Mouse (Mus musculus) midbrain, embryonic 10.5 days (tissue): ENCODE measurements around the gene Nebl. TPM values are rescaled to one million over a fixed set of nuclear protein-coding genes. Genes with fewer than 3 reads are reported as not detected.

Experiments
- DNase-seq: peaks from one replicate; pipeline ENCODE4 v3.0.0-alpha.2; 2017; ENCODE audit warnings: low spot score
- H3K27ac ChIP-seq: fragments of 300-500 bp; sonication (generic); replicated peaks from 2 replicates; pipeline ENCODE4 v1.5.1; 2016; ENCODE audit warnings: mild to moderate bottlenecking
- H3K27me3 ChIP-seq: fragments of 300-500 bp; sonication (generic); 2 replicates; pipeline ENCODE4 v1.6.1; 2016; ENCODE audit warnings: low read depth, mild to moderate bottlenecking; ENCODE audit not compliant: poor library complexity, severe bottlenecking
- H3K36me3 ChIP-seq: fragments of 300-500 bp; sonication (generic); 2 replicates; pipeline ENCODE4 v1.6.1; 2016; ENCODE audit warnings: mild to moderate bottlenecking, moderate library complexity
- H3K4me1 ChIP-seq: fragments of 300-500 bp; sonication (generic); 2 replicates; pipeline ENCODE4 v1.6.1; 2016
- H3K4me3 ChIP-seq: fragments of 300-500 bp; sonication (generic); 2 replicates; pipeline ENCODE4 v1.5.1; 2016; ENCODE audit warnings: mild to moderate bottlenecking, moderate library complexity
- H3K9me3 ChIP-seq: fragments of 300-500 bp; sonication (generic); replicated peaks from 2 replicates; pipeline ENCODE4 v1.6.1; 2016; ENCODE audit warnings: mild to moderate bottlenecking
- WGBS: fragments of 180-500 bp; shearing (Covaris S2); methylation state at CpG from one replicate; pipeline ENCODE4 v1.1.7; 2016; 5-methylcytosine and 5-hydroxymethylcytosine counted together
- polyA plus RNA-seq: library from polyadenylated mRNA; unstranded; fragments of >200 nt; fragmentation: Nextera tagmentation; extraction: Ambion mirVana; gene quantifications from 2 replicates; pipeline ENCODE4 v1.2.1, GENCODE M21; 2016

The Nebl gene
- polyA plus RNA-seq, 1 experiment from 2014 or later, result 4.4 TPM

DNA sequence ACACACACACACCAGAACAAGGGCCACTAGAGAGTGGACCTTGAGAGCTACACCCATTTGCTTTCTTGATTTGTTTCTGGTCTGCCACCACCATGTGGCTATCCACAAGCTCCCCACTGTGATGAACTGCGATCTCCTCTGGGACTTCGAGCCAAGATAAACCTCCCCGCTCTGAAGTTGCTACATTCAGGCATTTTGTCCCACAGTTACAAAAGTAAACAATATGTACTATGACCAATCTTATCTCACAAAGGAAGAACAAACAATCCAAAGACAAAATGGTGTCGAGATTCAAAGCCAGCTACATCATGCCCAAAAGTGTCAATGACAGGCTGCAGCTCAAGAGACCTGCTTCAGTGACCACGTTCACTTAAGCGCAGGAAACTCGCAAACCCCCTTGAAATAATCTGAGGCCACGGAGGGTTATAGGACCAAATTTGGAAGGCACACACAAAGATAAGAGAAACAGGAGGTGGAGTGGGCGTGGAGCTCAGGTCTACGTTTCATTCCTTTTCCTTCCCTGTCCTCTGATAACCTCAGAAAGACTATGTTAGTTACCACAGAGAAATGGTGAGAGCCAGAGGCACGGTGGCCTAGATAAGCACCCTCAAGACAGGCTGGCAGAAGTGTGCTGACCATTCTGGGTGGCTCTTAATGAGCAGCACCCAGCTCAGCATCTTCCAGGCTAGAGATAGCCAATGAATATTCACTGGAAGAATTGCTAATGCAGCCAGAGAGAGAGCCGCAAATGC lies 7.8 kb downstream of the Nebl start:
- no peak overlapping the region for H3K27ac ChIP-seq
- H3K27me3 ChIP-seq, result peaks cover 41% of the 10 kb centered on the region
- no peak for DNase-seq
- H3K4me1 ChIP-seq, result peaks cover 10% of the 10 kb centered on the region
- H3K9me3 ChIP-seq, result no peaks in the 10 kb centered on the region
- no peaks in the 10 kb centered on the region for H3K36me3 ChIP-seq
- WGBS, result 77% methylated on average over 12 of the region's 12 CpGs
- no peak overlapping the region for H3K4me3 ChIP-seq

DNA sequence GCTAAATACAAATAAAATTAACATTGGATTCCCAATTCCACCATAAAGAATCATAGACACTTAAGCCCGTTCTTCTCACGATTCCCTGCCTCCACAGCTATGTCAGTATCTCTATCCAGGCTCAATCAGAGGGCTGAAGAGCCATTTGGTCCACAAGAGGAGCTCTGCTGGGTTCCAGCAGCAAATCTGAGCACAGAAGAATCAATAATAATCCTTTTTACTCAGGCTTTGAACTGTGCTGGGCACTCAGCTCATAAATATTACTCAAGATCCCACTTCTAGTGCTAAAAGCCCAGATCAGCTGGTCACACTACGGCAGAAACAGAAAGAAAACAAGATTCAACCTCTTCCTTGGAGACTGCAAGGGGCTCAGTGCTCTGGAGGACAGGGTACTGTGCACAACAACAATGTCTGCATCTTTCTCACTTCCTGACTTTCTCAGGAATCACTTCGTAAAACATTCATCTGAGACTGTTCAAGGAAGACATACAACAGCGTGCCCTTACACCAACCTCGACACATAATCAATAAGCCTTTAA lies 10.0 kb downstream of the Nebl start:
- Histone ChIP-seq H3K27me3 (peaks cover 19% of the 10 kb centered on the region), H3K9me3 (0 out of 2 replicates have a peak, but pooled peaks cover 3% of the 10 kb centered on the region), H3K36me3 (no peaks in the 10 kb centered on the region), H3K4me3 (no peak overlapping the region), H3K4me1 (peaks cover 16% of the 10 kb centered on the region), H3K27ac (no peak overlapping the region)
- no peak for DNase-seq
- WGBS, result 81% methylated on average over 6 of the region's 6 CpGs

DNA sequence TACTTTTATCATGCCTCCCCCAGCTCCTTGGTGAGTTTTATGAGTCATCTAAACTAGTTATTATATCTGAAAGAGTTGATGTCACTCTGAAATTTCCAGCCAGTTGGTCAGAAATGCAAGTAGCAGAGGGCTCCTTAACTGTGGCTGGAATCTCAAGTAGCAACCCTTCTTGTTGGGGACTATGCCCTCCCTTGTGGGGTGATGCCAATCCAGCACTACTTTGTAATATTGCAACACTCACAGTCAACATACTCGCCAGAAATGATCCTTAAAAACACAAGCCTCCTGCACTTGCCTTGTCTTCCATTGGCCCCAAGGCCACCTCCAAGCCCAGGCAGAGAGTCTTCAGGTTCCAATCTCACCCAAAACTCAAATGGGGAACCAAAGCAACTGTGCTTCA lies 13.0 kb downstream of the Nebl start:
- 82% methylated on average over 1 of the region's 1 CpGs for whole genome bisulfite sequencing
- Histone ChIP-seq H3K4me1 (peaks cover 18% of the 10 kb centered on the region), H3K27me3 (peaks cover 10% of the 10 kb centered on the region), H3K9me3 (0 out of 2 replicates have a peak, but pooled peaks cover 8% of the 10 kb centered on the region), H3K27ac (no peak overlapping the region), H3K36me3 (no peaks in the 10 kb centered on the region), H3K4me3 (no peak overlapping the region)
- no peak for DNase-seq

DNA sequence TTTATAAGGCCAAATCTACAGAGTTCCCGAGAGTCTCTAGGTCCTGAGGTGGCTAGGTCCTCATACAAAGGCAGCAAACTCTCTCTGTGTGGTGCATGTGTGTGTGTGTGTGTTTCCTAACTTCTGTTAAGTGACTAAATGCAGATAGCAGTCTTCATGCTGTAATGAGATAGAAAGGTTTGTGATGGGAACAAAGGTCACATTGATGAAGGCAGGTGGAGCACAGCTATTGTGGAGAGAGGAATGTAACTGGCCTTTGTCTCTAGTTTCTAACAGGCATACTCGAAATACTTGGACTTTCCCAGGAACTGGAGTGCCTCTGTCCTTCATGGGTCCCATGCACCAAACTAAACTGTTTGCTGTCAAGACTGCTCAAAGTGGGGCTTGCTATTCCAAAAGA lies 14.1 kb downstream of the Nebl start:
- Histone ChIP-seq H3K36me3 (no peaks in the 10 kb centered on the region), H3K27me3 (no peaks in the 10 kb centered on the region; the same call in 1 of the 2 replicates), H3K4me1 (peaks cover 18% of the 10 kb centered on the region), H3K4me3 (no peak overlapping the region), H3K9me3 (0 out of 2 replicates have a peak, but pooled peaks cover 8% of the 10 kb centered on the region), H3K27ac (no peak overlapping the region)
- 69% methylated on average over 2 of the region's 2 CpGs for WGBS
- no peak for DNase-seq

DNA sequence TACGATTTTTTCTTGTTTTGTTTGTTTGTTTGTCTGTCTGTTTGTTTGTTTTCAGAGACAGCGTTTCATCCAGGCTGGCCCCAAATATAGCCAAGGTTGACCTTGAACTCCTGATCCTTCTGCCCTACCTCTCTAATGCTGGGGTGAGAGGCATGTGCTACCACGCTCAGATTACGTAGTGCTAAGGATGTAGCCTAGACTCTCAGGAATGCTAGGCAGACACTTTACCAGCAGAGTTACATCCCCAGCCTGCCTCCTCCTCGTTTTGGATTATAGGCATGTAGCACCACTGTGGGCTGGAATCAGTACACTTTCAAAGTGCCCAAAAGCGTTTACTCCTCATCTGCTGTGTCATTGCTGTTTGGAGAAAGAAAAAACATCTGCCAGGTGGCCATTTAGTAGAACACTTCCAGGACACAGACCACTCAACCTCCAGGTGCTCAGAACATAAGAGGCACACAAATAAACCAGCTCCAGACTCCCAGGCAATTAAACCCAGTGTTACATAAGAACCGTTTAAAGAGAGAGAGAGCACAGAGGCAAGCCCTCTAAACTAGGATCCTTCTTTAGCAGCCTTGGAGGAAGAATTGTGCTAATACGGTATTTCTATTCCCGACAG lies 16.0 kb downstream of the Nebl start:
- DNase-seq, result no peak
- no peaks in the 10 kb centered on the region; the same call in 1 of the 2 replicates for H3K27me3 ChIP-seq
- 0 out of 2 replicates have a peak, but pooled peaks cover 10% of the 10 kb centered on the region for H3K9me3 ChIP-seq
- no peak overlapping the region for H3K4me3 ChIP-seq
- H3K36me3 ChIP-seq, result no peaks in the 10 kb centered on the region
- peaks cover 9% of the 10 kb centered on the region for H3K4me1 ChIP-seq
- H3K27ac ChIP-seq, result no peak overlapping the region
- WGBS, result 88% methylated on average over 9 of the region's 9 CpGs

DNA sequence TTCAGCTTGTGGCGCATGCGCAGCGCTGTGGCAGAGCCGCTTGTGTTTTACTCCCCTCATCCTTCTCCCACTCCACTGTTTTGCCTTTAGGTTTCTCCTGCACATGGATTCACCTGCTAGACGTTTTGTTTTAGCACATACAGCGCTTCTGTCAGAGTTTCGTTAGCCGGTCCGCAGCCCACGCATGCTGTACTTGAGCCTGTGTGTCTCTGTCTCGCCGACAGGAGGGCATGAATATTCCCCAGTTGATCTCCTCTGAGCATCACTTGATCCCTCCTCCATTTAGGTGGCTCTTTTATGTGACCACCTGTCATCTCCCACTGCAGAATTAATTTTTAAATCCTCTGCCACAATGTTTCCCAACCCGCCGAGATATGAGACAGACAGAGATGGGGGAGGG lies 16.6 kb downstream of the Nebl start:
- DNase-seq, result no peak
- no peak overlapping the region for H3K4me3 ChIP-seq
- H3K27me3 ChIP-seq, result no peaks in the 10 kb centered on the region
- 0 out of 2 replicates have a peak, but pooled peaks cover 10% of the 10 kb centered on the region for H3K9me3 ChIP-seq
- 87% methylated on average over 14 of the region's 14 CpGs for WGBS
- H3K4me1 ChIP-seq, result peaks cover 9% of the 10 kb centered on the region
- no peaks in the 10 kb centered on the region for H3K36me3 ChIP-seq
- no peak overlapping the region for H3K27ac ChIP-seq

DNA sequence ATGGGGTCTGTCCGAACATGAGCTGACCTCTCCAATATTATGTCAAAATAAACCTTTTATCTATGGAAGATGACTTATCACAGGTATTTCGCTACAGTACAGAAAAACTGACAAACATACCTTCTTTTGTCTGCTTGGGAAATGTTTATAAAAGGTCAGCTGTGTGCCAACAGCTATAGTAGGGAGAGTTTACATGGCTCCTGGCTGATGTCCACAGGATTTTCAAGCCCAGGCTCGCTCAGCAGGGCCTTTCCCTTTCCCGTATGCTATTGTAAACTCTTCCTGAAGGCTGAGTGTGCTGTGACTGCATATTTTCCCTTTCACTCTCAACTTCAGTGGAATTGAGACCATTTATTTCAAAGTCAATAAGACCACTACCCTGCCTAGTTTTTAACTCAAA lies 17.1 kb downstream of the Nebl start:
- Histone ChIP-seq H3K4me3 (no peak overlapping the region), H3K4me1 (peaks cover 9% of the 10 kb centered on the region), H3K36me3 (no peaks in the 10 kb centered on the region), H3K27ac (no peak overlapping the region), H3K9me3 (0 out of 2 replicates have a peak, but pooled peaks cover 10% of the 10 kb centered on the region), H3K27me3 (no peaks in the 10 kb centered on the region)
- WGBS, result 69% methylated on average over 4 of the region's 4 CpGs
- DNase-seq, result no peak

DNA sequence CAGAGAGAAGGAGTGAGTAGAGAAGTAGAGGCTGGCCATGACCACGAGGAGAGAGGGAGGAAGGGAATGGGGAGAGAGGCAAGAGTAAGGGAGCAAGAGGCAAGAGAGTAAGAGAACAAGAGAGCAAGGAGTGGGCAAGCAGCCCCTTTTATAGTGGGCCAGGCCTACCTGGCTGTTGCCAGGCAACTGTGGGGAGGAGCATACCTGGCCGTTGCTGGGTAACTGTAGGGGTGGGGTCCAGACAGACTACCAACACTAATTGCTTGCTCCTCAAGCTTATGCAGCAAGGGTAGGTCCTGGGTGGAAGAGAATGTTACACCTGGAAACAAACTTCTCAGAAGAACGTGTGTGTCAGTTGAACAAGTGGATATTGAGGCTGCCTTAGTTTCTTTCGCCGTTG lies 20.0 kb downstream of the Nebl start:
- Histone ChIP-seq H3K9me3 (0 out of 2 replicates have a peak, but pooled peaks cover 7% of the 10 kb centered on the region), H3K4me1 (0 out of 2 replicates have a peak, but pooled peaks cover 2% of the 10 kb centered on the region), H3K36me3 (no peaks in the 10 kb centered on the region), H3K27me3 (no peaks in the 10 kb centered on the region), H3K4me3 (no peak overlapping the region), H3K27ac (no peak overlapping the region)
- no peak for DNase-seq
- WGBS, result 90% methylated on average over 5 of the region's 5 CpGs

DNA sequence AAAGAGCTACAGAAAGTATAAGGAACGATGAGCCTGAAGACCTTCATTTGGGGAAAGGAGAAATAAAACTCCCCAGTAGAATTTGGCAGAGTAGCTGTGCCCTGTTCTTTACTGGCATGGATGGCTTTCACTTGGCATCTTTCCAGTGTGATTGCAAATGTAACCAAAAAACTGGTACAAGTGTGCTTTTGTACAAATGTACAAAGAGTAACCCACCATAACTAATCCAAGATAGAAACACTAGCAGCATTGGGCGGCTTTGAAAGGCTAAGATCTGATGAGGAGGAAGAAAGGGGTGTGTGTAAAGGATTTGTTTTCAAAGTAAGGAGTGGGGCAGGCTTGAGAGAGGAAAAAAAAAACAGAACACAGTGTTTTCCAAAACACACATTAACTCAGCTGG lies 21.2 kb downstream of the Nebl start:
- 0 out of 2 replicates have a peak, but pooled peaks cover 3% of the 10 kb centered on the region for H3K9me3 ChIP-seq
- H3K27ac ChIP-seq, result no peak overlapping the region
- no peak overlapping the region for H3K4me3 ChIP-seq
- H3K36me3 ChIP-seq, result no peaks in the 10 kb centered on the region
- DNase-seq, result no peak
- 76% methylated on average over 2 of the region's 2 CpGs for WGBS
- 0 out of 2 replicates have a peak, but pooled peaks cover 2% of the 10 kb centered on the region for H3K4me1 ChIP-seq
- H3K27me3 ChIP-seq, result no peaks in the 10 kb centered on the region

DNA sequence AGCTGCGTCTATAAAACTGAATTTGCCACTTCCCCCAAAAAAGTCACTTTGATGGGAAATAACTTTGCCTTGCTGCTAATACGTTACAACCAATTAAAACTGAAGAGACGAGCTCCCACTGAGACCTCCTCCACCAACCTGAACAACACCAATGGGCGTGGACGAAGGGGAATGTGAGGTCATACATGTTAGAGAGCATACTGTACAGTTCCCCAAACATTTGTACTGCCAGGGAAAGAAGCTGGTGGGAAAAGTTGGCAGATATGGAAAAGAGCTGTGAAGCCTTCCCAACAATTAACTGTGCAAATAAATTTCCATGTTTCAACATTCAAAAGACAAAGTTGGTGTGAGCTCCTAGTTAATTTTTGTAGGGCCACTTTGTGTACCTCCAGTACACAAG lies 25.3 kb downstream of the Nebl start:
- peaks cover 18% of the 10 kb centered on the region for H3K4me1 ChIP-seq
- no peaks in the 10 kb centered on the region for H3K36me3 ChIP-seq
- H3K27me3 ChIP-seq, result no peaks in the 10 kb centered on the region
- WGBS, result 87% methylated on average over 5 of the region's 5 CpGs
- no peak overlapping the region for H3K27ac ChIP-seq
- DNase-seq, result no peak
- no peak overlapping the region for H3K4me3 ChIP-seq
- H3K9me3 ChIP-seq, result no peaks in the 10 kb centered on the region

DNA sequence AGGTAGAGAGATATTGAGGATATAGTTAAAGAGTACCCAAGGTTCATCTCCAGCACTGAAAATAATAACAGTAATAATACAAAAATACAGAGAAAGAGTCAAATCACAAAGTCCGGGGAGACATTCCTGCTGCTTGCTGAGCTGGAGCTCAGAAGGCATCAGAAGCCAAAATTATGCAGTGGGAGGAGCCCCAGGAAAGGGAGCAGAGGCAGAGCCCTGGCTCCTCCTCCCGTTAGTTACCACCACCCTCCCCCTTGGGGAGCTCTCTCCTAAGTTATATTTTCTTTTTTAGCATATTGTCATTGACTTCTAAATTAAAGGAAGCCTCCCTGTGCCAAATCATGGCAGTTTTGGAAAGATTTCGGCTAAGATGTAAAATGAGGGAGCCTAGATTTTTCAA lies 25.8 kb downstream of the Nebl start:
- WGBS, result 67% methylated on average over 3 of the region's 3 CpGs
- H3K4me3 ChIP-seq, result no peak overlapping the region
- no peaks in the 10 kb centered on the region for H3K9me3 ChIP-seq
- peaks cover 23% of the 10 kb centered on the region for H3K4me1 ChIP-seq
- no peaks in the 10 kb centered on the region for H3K27me3 ChIP-seq
- H3K27ac ChIP-seq, result no peak overlapping the region
- DNase-seq, result no peak
- H3K36me3 ChIP-seq, result no peaks in the 10 kb centered on the region

DNA sequence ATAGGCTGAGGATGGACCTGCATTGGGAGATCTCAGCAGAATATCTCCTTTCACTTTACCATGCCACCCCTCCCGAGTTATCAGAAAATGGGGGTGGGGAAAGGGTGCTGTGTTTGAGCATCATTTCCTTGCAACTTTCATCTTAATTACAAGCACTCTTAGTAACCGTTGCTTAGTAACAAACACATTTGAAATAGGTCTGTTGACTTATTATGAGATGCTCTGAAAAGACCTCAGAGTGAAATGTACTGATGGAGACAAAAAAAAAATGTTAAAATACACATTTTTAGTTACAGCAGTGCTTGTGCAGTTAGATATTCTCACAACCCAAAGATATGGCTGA lies 28.1 kb downstream of the Nebl start:
- Histone ChIP-seq H3K36me3 (no peaks in the 10 kb centered on the region), H3K9me3 (no peaks in the 10 kb centered on the region), H3K27ac (no peak overlapping the region), H3K4me3 (no peak overlapping the region), H3K27me3 (no peaks in the 10 kb centered on the region), H3K4me1 (peaks cover 41% of the 10 kb centered on the region)
- 68% methylated on average over 2 of the region's 2 CpGs for WGBS
- no peak for DNase-seq
